Comparison of ENCODE assay signal across 8 mouse cellular contexts in the genomic region with DNA sequence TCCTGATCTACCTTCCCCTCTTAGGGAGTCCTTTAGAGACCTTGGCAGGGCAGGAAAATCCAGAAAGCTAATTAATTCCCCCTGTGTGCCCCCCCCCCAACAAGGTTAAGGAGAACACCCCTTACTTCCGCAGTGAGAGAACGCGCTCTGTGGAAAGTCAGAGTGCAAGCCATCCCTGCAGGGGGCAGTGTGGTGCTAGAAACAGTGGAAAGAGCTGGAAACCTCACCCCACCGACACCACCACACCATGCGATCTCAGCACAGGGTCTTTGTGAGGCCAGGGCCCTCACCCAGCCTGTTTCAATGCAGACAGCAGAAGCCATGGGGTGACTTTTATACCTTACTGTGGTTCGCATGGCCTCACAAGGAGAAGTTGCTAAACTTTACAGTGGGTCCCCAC. TPM values are rescaled to one million over a fixed set of nuclear protein-coding genes. Genes with fewer than 3 reads are reported as not detected.
DNase-seq lines count a peak whose midpoint lies in the region; ATAC-seq and TF ChIP-seq lines count a peak whose summit lies in the region.

No protein-coding gene starts in this region.

- 16% methylated on average over 6 of the region's 6 CpGs for WGBS in cerebellum, adult 2 months
- 13% methylated on average over 6 of the region's 6 CpGs for WGBS in hindbrain, embryonic 15.5 days

- peak; percentile 79 for ATAC-seq in frontal cortex, adult (ENCODE audit: low TSS enrichment)
- peak; percentile 62 for ATAC-seq in hindbrain, embryonic 15.5 days (ENCODE audit: low FRiP score, low read depth)

- H3K4me2 ChIP-seq in hindbrain, embryonic 15.5 days, result no peak overlapping the region

- H3K27ac ChIP-seq in cerebellum, adult 2 months (ENCODE audit: insufficient read depth, low read length), result no peak overlapping the region
- no peak overlapping the region for H3K27ac ChIP-seq in hindbrain, embryonic 15.5 days (replicated peaks)

- peak; percentile 82 for TF ChIP-seq CTCF in cerebellum, adult 2 months (IDR thresholded peaks at IDR 0.05; ENCODE audit: borderline replicate concordance, insufficient read depth, low read depth, low read length)

- H3K36me3 ChIP-seq in hindbrain, embryonic 15.5 days, result no peaks in the 10 kb centered on the region

- H3K9me3 ChIP-seq in hindbrain, embryonic 15.5 days, result no peaks in the 10 kb centered on the region

- no peaks in the 10 kb centered on the region for H3K27me3 ChIP-seq in cerebellum, adult 2 months (ENCODE audit: control insufficient read depth, insufficient read depth, low read length)
- H3K27me3 ChIP-seq in hindbrain, embryonic 15.5 days, result no peaks in the 10 kb centered on the region

- TF ChIP-seq POLR2A in cerebellum, adult 2 months (IDR thresholded peaks at IDR 0.05; ENCODE audit: borderline replicate concordance, insufficient read depth, low read length), result no peak

- H3K4me1 ChIP-seq in cerebellum, adult 2 months (ENCODE audit: control insufficient read depth, insufficient read depth, low read length), result no peaks in the 10 kb centered on the region
- H3K4me1 ChIP-seq in hindbrain, embryonic 15.5 days (replicated peaks), result peaks cover 12% of the 10 kb centered on the region

- H3K4me3 ChIP-seq in cerebellum, adult 2 months (replicated peaks; ENCODE audit: insufficient read depth, low read depth, low read length), result no peak overlapping the region
- H3K4me3 ChIP-seq in hindbrain, embryonic 15.5 days, result no peak overlapping the region

- H3K9ac ChIP-seq in hindbrain, embryonic 15.5 days, result no peak overlapping the region

- DNase-seq in MN1 (ENCODE audit: low spot score), result peak; percentile 52
- DNase-seq in cerebellum, adult 2 months, result peak; percentile 52 to 71
- DNase-seq in layer of hippocampus, postnatal 25 days (ENCODE audit: extremely low spot score in 1 of 2, low spot score in 1 of 2), result peak; percentile 82 to 97
- DNase-seq in lung, postnatal 4 days, result peak; percentile 81 to 90
- DNase-seq in right cerebral cortex, adult 2 months (ENCODE audit: low spot score in 2 of 2), result peak; percentile 84 to 87
- peak; percentile 38 for DNase-seq in yolk sac, embryonic 10.5 days (ENCODE audit: low spot score)

RNA-seq across cellular contexts. Expression of gene D430019H16Rik, which starts 44.2 kb away (rescaled TPM):
- 5.8 and 6.7 TPM in 2 replicates for polyA plus RNA-seq in cerebellum, adult 2 months (2012; rRNA removed)
- polyA plus RNA-seq in hindbrain, embryonic 15.5 days (2015; fragmentation: Nextera tagmentation; extraction: Ambion mirVana), result 12.3 and 12.7 TPM in 2 replicates
- 100 to 1,000 TPM; 122 to 131 TPM for total RNA-seq in layer of hippocampus, postnatal 25 days (2021)

Comparison
In these comparisons a context has a peak if more than half of its experiments do, and no peak if none do; other contexts are left out.
1. DNase-seq: peak in every context shown above with its lines; median percentile 90 in layer of hippocampus, postnatal 25 days; 86 in lung, postnatal 4 days; 86 in right cerebral cortex, adult 2 months; 62 in cerebellum, adult 2 months; 52 in MN1; 38 in yolk sac, embryonic 10.5 days.